Mouse (Mus musculus) olfactory bulb, adult 2 months (tissue): ENCODE data around the gene Zfp536. TPM values are rescaled to one million over a fixed set of nuclear protein-coding genes. Genes with fewer than 3 reads are reported as not detected.

Experiments
- H3K27ac ChIP-seq: fragments of 200-500 bp; 2 replicates; pipeline ENCODE4 v1.5.1; 2012; ENCODE audit warnings: low read depth, low read length; ENCODE audit not compliant: insufficient read depth
- H3K4me1 ChIP-seq: fragments of 200-500 bp; 2 replicates; pipeline ENCODE4 v1.6.1; 2012; ENCODE audit warnings: low read length; ENCODE audit not compliant: control insufficient read depth, insufficient read depth
- H3K4me3 ChIP-seq: fragments of 200-500 bp; 2 replicates; pipeline ENCODE4 v1.5.1; 2012; ENCODE audit warnings: mild to moderate bottlenecking, low read depth, low read length, moderate library complexity; ENCODE audit not compliant: insufficient read depth
- CTCF ChIP-seq: fragments of 200-500 bp; IDR thresholded peaks from 2 replicates; pipeline ENCODE4 v1.5.1; 2012; ENCODE audit warnings: low read depth, mild to moderate bottlenecking, low read length, moderate library complexity; ENCODE audit not compliant: insufficient read depth
- POLR2A ChIP-seq: fragments of 200-500 bp; IDR thresholded peaks from 2 replicates; pipeline ENCODE4 v1.6.1; 2012; ENCODE audit warnings: mild to moderate bottlenecking, low read depth, low read length, moderate library complexity; ENCODE audit not compliant: insufficient read depth
- WGBS: fragments of 180-500 bp; shearing (Covaris S2); methylation state at CpG from one replicate; pipeline ENCODE4 v1.1.7; 2018; 5-methylcytosine and 5-hydroxymethylcytosine counted together
- polyA plus RNA-seq: library from polyadenylated mRNA; stranded (reverse); fragments of >200 nt; gene quantifications from 2 replicates; pipeline ENCODE4 v1.2.4, GENCODE M21; 2012; ENCODE audit warnings: low replicate concordance; ENCODE audit not compliant: missing spikeins, insufficient read depth, insufficient read length

Gene Zfp536
- polyA plus RNA-seq, 1 experiment = not detected

- 79% methylated on average over 6 of the region's 6 CpGs for WGBS
- no peak for TF ChIP-seq CTCF
- TF ChIP-seq POLR2A = no peak
Measured at GRCm38 (mm10) chr7:37735101-37735500, 38.3 kb downstream of the Zfp536 start.

GRCm38 (mm10) chr7:37734576-37734975 lies 38.9 kb downstream of the Zfp536 start:
- no peak overlapping the region for H3K27ac ChIP-seq
- no peaks in the 10 kb centered on the region for H3K4me1 ChIP-seq
- 84% methylated on average over 6 of the region's 6 CpGs for WGBS
- H3K4me3 ChIP-seq = no peak overlapping the region
- TF ChIP-seq POLR2A (no peak), CTCF (no peak)

More at GRCm38 (mm10) chr7:37735101-37735500, 38.3 kb downstream of the Zfp536 start:
- no peak overlapping the region for H3K4me3 ChIP-seq
- H3K27ac ChIP-seq = no peak overlapping the region
- no peaks in the 10 kb centered on the region for H3K4me1 ChIP-seq

DNA sequence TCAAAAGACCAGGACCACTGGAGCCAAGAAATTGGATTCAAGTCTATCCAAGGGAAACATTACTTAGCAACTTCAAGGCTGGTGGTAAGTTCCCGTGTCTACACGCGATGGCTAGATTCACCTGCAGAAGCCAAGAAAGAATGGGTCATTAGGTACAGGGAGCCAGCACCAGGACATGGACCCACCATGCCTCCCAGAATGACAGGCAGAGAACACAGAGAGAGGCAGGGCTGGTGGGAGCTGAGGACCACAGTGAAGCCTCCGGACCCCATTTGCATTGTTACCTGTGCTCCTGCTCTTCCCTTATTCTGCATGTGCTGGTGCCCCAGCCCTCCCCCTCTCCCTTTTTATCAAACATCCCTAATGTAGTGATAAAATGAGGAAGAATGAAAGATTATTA lies 39.4 kb downstream of the Zfp536 start:
- H3K4me3 ChIP-seq = no peak overlapping the region
- no peak for TF ChIP-seq POLR2A
- WGBS = 96% methylated on average over 4 of the region's 4 CpGs
- H3K27ac ChIP-seq = no peak overlapping the region
- H3K4me1 ChIP-seq = no peaks in the 10 kb centered on the region

DNA sequence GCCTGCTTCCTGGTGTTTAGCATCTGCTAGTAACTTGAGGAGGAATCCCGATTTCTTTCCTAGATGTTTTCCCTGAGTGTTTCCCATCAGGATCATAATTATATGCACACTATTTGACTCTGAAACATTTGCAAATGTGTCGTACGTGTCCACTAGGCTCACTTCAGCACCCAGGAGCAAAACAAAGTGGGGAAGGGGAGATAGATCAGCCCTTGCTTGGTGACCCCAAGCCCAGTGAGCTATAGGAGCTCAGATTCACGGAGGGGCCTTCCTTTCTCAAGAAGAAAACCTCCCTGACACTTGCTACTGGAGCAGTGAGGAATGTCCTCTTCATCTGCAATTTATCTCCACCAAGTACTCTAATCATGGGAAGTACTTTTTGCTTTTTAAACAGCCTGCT lies 40.7 kb downstream of the Zfp536 start:
- H3K4me1 ChIP-seq = no peaks in the 10 kb centered on the region
- WGBS = 89% methylated on average over 4 of the region's 4 CpGs
- TF ChIP-seq CTCF = no peak
- no peak for TF ChIP-seq POLR2A
- no peak overlapping the region for H3K27ac ChIP-seq
- no peak overlapping the region for H3K4me3 ChIP-seq

DNA sequence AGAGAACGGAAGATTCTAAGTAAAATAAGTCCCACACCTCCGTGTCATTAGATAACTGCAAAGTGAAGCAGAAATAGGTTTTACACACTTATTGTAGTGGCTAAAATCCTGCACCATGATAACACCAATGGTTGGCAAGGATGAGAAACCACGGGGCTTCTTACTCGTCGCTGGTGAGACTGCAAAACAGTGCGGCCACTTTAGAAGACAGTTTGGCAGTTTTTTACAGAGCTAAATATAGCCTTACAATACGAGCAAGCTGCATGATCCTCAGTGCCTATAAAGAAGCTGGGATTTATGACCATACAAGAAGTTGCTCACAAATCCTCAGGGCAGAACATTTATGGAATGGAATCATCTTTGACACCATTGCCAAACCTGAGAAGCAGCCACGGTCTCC lies 45.7 kb downstream of the Zfp536 start:
- H3K27ac ChIP-seq = no peak overlapping the region
- 73% methylated on average over 8 of the region's 8 CpGs for WGBS
- TF ChIP-seq POLR2A = no peak
- no peak for TF ChIP-seq CTCF
- peaks cover 7% of the 10 kb centered on the region for H3K4me1 ChIP-seq
- no peak overlapping the region for H3K4me3 ChIP-seq

DNA sequence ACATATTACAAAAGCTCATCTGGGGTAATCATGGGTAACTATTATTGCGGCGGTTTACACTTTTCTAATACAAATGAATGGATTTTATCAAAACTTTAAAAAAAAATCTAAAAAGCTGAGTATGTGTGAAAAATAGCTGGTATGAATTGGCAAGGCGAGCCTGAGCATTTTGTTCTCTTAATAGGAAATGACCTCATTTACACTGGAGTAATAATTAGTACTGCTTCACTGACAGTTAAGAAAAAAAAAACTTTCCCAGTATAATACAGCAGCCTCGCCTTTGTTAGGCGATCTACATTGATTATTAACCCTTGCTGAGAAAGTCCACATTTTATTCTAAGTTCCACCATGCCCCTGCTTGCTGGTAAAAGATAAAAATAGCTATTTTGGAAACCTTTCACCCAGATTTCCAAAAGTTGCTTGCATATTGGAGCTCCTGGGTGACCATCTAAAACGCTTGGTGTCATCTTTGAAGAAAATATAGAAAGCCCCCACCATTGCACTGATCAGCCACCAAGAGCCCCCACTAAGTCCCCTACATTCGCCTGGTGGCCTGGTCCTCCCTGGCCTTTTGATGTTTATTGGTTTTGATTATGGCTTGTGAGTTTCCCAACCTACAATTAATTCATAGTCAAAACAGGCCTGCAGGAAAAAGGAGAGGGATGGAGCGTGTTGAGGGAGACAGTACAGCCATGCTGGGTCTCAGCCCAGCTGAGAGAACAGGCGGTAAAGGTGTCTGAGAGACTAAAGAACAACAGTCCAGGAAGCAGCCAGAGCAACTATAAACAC lies 49.2 kb downstream of the Zfp536 start:
- Histone ChIP-seq H3K27ac (no peak overlapping the region), H3K4me1 (peaks cover 7% of the 10 kb centered on the region), H3K4me3 (no peak overlapping the region)
- WGBS = 32% methylated on average over 9 of the region's 9 CpGs
- TF ChIP-seq CTCF (no peak), POLR2A (no peak)

- peaks cover 7% of the 10 kb centered on the region for H3K4me1 ChIP-seq
- H3K27ac ChIP-seq = no peak overlapping the region
- TF ChIP-seq POLR2A = no peak
- no peak for TF ChIP-seq CTCF
- H3K4me3 ChIP-seq = no peak overlapping the region
- 28% methylated on average over 7 of the region's 7 CpGs for WGBS
Measured at GRCm38 (mm10) chr7:37723191-37723592, 50.2 kb downstream of the Zfp536 start.

DNA sequence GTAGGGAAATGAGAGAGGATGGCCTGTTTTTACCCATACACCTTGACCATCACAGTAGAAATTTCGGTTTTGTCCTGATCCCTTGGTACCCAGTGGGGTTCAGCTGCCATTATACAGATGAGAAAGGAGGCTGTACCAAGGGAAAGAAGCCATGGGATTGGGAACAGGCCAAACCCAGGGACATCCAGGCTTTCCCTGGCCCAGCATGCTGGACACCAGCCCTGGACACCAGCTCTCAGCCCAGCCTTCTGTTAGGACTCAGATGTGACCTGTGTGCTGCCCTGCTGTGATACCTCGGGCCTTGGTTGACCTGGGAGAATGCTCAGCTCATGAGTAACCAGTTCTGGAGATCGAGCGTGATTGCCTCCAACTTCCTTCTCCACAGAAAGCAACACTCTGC lies 51.8 kb downstream of the Zfp536 start:
- no peak for TF ChIP-seq CTCF
- TF ChIP-seq POLR2A = no peak
- 91% methylated on average over 4 of the region's 4 CpGs for WGBS
- H3K27ac ChIP-seq = no peak overlapping the region
- no peak overlapping the region for H3K4me3 ChIP-seq
- H3K4me1 ChIP-seq = peaks cover 7% of the 10 kb centered on the region

GRCm38 (mm10) chr7:37718671-37719402 lies 54.6 kb downstream of the Zfp536 start:
- TF ChIP-seq POLR2A (no peak), CTCF (no peak)
- no peak overlapping the region for H3K27ac ChIP-seq
- H3K4me1 ChIP-seq = peaks cover 2% of the 10 kb centered on the region
- WGBS = 62% methylated on average over 15 of the region's 15 CpGs
- no peak overlapping the region for H3K4me3 ChIP-seq
